Comparison of ENCODE assay signal across 7 mouse cellular contexts in genomic region chr13:52352576-52352975, GRCm38 (mm10).
DNase-seq lines count a peak whose midpoint lies in the region; ATAC-seq and TF ChIP-seq lines count a peak whose summit lies in the region.

No protein-coding gene starts in this region.

- no peak for TF ChIP-seq CTCF in thymus, adult 2 months (IDR thresholded peaks at IDR 0.05; ENCODE audit: borderline replicate concordance, control insufficient read depth, extremely low read depth, insufficient read depth, low read length, poor library complexity)

- H3K9ac ChIP-seq in hindbrain, embryonic 16.5 days (ENCODE audit: low read depth, low read length): no peak overlapping the region

- no peak for TF ChIP-seq POLR2A in thymus, adult 2 months (IDR thresholded peaks at IDR 0.05; ENCODE audit: control insufficient read depth, extremely low read depth, insufficient read depth, low read length, poor library complexity)

- WGBS in hindbrain, embryonic 10.5 days: 83% methylated on average over 4 of the region's 4 CpGs
- WGBS in hindbrain, embryonic 16.5 days: 84% methylated on average over 4 of the region's 4 CpGs
- 83% methylated on average over 4 of the region's 4 CpGs for WGBS in thymus, adult 2 months

- H3K4me2 ChIP-seq in hindbrain, embryonic 16.5 days (ENCODE audit: low read length): no peak overlapping the region

- DNase-seq in hindbrain, embryonic 10.5 days (ENCODE audit: low spot score): peak; percentile 21
- DNase-seq in thymus, adult 2 months: peak; percentile 48
- no peak for DNase-seq in thymus, adult 18-20 months
- DNase-seq in embryo, embryonic 10.5 days (ENCODE audit: low spot score): peak; percentile 41
- peak; percentile 59 for DNase-seq in retina, postnatal 1 day
- no peak for DNase-seq in layer of hippocampus, postnatal 10 days (ENCODE audit: low spot score in 2 of 2)

- peaks cover 6% of the 10 kb centered on the region; the same call in 1 of the 2 replicates for H3K9me3 ChIP-seq in hindbrain, embryonic 10.5 days
- H3K9me3 ChIP-seq in hindbrain, embryonic 16.5 days (ENCODE audit: control insufficient read depth, low read length): peaks cover 6% of the 10 kb centered on the region

- H3K4me3 ChIP-seq in hindbrain, embryonic 10.5 days: no peak overlapping the region
- H3K4me3 ChIP-seq in hindbrain, embryonic 16.5 days (ENCODE audit: low read length): no peak overlapping the region
- no peak overlapping the region for H3K4me3 ChIP-seq in thymus, adult 2 months (ENCODE audit: control insufficient read depth, insufficient read depth, low read length)

- peaks cover 5% of the 10 kb centered on the region; the same call in 1 of the 2 replicates for H3K4me1 ChIP-seq in hindbrain, embryonic 10.5 days (replicated peaks)
- H3K4me1 ChIP-seq in hindbrain, embryonic 16.5 days (ENCODE audit: control insufficient read depth, insufficient read depth, low read depth, low read length): no peaks in the 10 kb centered on the region; the same call in 1 of the 2 replicates
- H3K4me1 ChIP-seq in thymus, adult 2 months (replicated peaks; ENCODE audit: control insufficient read depth, insufficient read depth, low read length): no peaks in the 10 kb centered on the region

- H3K36me3 ChIP-seq in hindbrain, embryonic 10.5 days: no peaks in the 10 kb centered on the region
- no peaks in the 10 kb centered on the region for H3K36me3 ChIP-seq in hindbrain, embryonic 16.5 days (ENCODE audit: control insufficient read depth, insufficient read depth, low read length)
- H3K36me3 ChIP-seq in thymus, adult 2 months (ENCODE audit: control insufficient read depth, insufficient read depth, low read length): no peaks in the 10 kb centered on the region

- H3K27me3 ChIP-seq in hindbrain, embryonic 10.5 days (ENCODE audit: insufficient read depth, poor library complexity, severe bottlenecking): no peaks in the 10 kb centered on the region
- no peaks in the 10 kb centered on the region for H3K27me3 ChIP-seq in hindbrain, embryonic 16.5 days (replicated peaks; ENCODE audit: control insufficient read depth, insufficient read depth, low read length)
- H3K27me3 ChIP-seq in thymus, adult 2 months (ENCODE audit: control insufficient read depth, insufficient read depth, low read length): no peaks in the 10 kb centered on the region

- no peak for ATAC-seq in hindbrain, embryonic 16.5 days

- H3K27ac ChIP-seq in hindbrain, embryonic 10.5 days: no peak overlapping the region
- no peak overlapping the region for H3K27ac ChIP-seq in hindbrain, embryonic 16.5 days (ENCODE audit: low read depth, low read length)
- H3K27ac ChIP-seq in thymus, adult 2 months (ENCODE audit: control insufficient read depth, insufficient read depth, low read length): no peak overlapping the region

Comparison
In these comparisons a context has a peak if more than half of its experiments do, and no peak if none do; other contexts are left out.
1. DNase-seq: peak in hindbrain, embryonic 10.5 days (single experiment), thymus, adult 2 months (single experiment), embryo, embryonic 10.5 days (single experiment) and retina, postnatal 1 day (single experiment); none in thymus, adult 18-20 months (0 of 2) and layer of hippocampus, postnatal 10 days (0 of 2).